ENCODE assay signal across 16 mouse cellular contexts in the genomic region with DNA sequence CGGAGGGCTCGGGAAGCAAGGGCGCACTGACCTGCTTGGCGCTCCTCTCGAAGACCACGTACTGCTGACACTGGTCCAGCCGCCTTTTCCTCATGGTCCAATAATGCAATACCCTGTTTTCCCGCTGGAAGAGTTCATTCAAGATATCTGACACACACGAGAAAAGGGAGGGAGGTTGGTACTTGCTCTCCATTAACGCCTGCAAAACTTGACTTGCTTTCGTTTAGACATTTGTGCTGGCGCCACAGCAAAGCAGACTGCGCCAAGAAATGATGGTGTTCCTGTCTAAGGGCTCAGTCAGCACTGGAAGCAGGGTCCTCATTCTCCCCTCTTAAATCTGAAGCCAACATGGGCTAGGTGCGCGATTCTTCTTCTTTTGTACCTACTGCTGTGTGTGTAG.
"Had no signal": no experiment of that assay in that cellular context is flagged by ENCODE, and none has a peak within 500 bp of the region (broad histone marks: within the 10 kb centered on the region; RNA-seq: fewer than 3 reads in every experiment).

No protein-coding gene starts in this region.

- DNase-seq: kidney, adult 18-20 months; kidney, adult 9 months; kidney, postnatal 14 days; layer of hippocampus, adult 9-11 months; liver, embryonic 13.5 days; lung, adult 2 months; lung, postnatal 14 days; retina, postnatal 1 day; right cerebral cortex, postnatal 25 days; spleen, adult 18-20 months; thymus, postnatal 25 days had no signal

- H3K4me2 ChIP-seq: liver, embryonic 13.5 days; midbrain, embryonic 12.5 days; midbrain, embryonic 15.5 days; neural tube, embryonic 13.5 days; stomach, embryonic 15.5 days had no signal

- H3K4me3 ChIP-seq: liver, embryonic 13.5 days; midbrain, embryonic 12.5 days; midbrain, embryonic 15.5 days; neural tube, embryonic 13.5 days; stomach, embryonic 15.5 days had no signal

- ATAC-seq: midbrain, embryonic 15.5 days had no signal

- H3K9me3 ChIP-seq: liver, embryonic 13.5 days; midbrain, embryonic 12.5 days; midbrain, embryonic 15.5 days; neural tube, embryonic 13.5 days; stomach, embryonic 15.5 days had no signal

- H3K27ac ChIP-seq: liver, embryonic 13.5 days; macrophage; midbrain, embryonic 12.5 days; midbrain, embryonic 15.5 days; neural tube, embryonic 13.5 days; stomach, embryonic 15.5 days had no signal

- H3K4me1 ChIP-seq: midbrain, embryonic 12.5 days; midbrain, embryonic 15.5 days; neural tube, embryonic 13.5 days; stomach, embryonic 15.5 days had no signal

- H3K9ac ChIP-seq: liver, embryonic 13.5 days; midbrain, embryonic 12.5 days; midbrain, embryonic 15.5 days; neural tube, embryonic 13.5 days; stomach, embryonic 15.5 days had no signal

- H3K27me3 ChIP-seq: liver, embryonic 13.5 days; midbrain, embryonic 12.5 days; midbrain, embryonic 15.5 days; neural tube, embryonic 13.5 days; stomach, embryonic 15.5 days had no signal
